Mouse (Mus musculus) olfactory bulb, adult 2 months (tissue): ENCODE measurements around the gene Zfp672.

Experiments
- CTCF ChIP-seq: fragments of 200-500 bp; IDR thresholded peaks from 2 replicates; pipeline ENCODE4 v1.5.1; 2012; ENCODE audit warnings: low read depth, mild to moderate bottlenecking, low read length, moderate library complexity; ENCODE audit not compliant: insufficient read depth
- POLR2A ChIP-seq: fragments of 200-500 bp; IDR thresholded peaks from 2 replicates; pipeline ENCODE4 v1.6.1; 2012; ENCODE audit warnings: mild to moderate bottlenecking, low read depth, low read length, moderate library complexity; ENCODE audit not compliant: insufficient read depth

DNA sequence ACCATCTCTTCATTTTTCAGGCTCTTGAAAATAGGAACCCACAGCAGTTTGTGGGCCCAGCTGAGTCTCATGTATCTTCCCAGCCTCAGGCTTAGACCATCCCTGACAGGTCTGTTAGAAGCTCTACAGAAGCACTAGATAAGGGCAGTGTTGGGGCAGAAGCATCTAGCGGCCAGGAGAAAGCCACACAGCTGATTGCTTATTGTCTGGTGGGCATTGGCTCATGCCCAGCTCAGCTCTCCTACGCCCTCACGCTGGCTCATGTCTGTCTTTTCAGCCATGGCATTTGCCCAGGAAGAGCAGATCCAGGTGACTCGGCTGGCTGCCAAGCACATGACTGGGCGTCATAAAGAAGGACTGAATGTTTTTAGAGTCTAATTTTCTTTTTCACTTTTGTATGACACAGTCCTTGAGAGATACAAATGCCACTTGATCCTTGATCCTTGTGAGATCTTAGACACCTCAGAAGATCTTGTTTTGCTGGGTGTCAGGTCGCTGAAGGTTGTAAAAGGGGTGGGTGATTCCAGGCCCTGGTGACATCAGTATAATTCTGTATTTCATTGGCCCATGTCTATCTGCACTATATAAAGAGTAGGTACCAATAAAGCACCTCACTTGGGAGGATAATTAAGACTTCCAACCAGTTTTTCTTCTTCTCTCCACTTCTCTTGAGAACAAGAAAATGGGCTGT lies 27.9 kb upstream of the Zfp672 start:
- TF ChIP-seq POLR2A (no peak), CTCF (no peak)
